Mouse (Mus musculus) lung, adult 18-20 months (tissue): ENCODE measurements at regions not wholly inside any gene's neighbourhood (a gene's known extent, or its start where the extent isn't known, plus 50 kb on each side); places are given as distances from the start of the nearest gene placed in this dataset.

Source experiments
- DNase-seq, 2 experiments: peaks; one replicate each; pipeline ENCODE4 v3.0.0; 2022; ENCODE audit warnings: mixed read lengths in 2 of 2

- peak; percentile 67 to 81 for DNase-seq
Observed at GRCm38 (mm10) chr5:64753142-64753750, 49.9 kb upstream of the Klf3 start.
